Mouse (Mus musculus): ENCODE data around the gene Prss45. TPM values are rescaled to one million over a fixed set of nuclear protein-coding genes. Genes with fewer than 3 reads are reported as not detected.

Gene Prss45
- total and polyA plus RNA-seq, 3 experiments, result not detected

DNA sequence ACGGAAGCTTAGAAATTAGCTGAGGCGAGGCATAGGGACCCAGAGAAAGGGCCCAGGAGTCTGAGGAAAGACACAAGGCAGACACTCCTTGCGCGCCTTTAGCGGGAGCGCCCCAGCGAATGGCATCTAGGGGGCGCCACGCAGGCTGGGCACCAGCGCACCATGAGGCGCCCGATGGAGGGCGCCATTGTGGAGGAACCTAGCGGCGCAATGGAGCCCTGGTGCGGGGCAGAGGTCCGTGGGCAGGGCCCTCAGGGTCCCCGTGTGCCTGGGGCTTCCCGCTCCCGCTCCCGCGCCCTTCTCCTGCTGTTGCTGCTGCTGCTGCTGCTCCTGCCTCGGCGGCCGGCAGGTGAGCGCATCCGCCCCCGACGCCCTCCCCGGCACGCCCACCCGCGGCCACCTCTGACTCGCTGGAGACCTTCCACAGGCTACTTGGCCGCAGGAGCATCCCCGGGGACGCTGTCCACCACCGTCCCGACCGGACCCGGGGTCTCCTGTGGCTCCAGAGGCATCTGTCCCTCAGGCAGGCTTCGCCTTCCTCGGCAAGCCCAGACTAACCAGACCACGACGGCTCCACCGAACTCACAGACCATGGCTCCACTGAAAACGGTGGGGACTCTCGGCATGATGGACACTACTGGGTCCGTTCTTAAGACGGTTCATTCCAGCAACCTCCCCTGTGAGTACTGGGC is 23.5 kb downstream of the Prss45 start, which contains the start of gene Prss50:
Gene Prss50, plus strand, starts transcription at position 187 of the 692 bp plus-strand sequence.
- H3K27me3 ChIP-seq (ENCODE audit: control insufficient read depth in 1 of 2, insufficient read depth in 2 of 2, low read length in 2 of 2), result no peaks in the 10 kb centered on the region
- H3K9ac ChIP-seq (ENCODE audit: control insufficient read depth, low read depth, low read length, poor library complexity, severe bottlenecking), result no peak within 1 kb of the TSS
- H3K27ac ChIP-seq (ENCODE audit: control insufficient read depth, low read depth, low read length), result no peak within 1 kb of the TSS
- H3K9me3 ChIP-seq (replicated peaks; ENCODE audit: insufficient read depth, low read length), result no peaks in the 10 kb centered on the region
- no peaks in the 10 kb centered on the region for H3K79me2 ChIP-seq (ENCODE audit: control insufficient read depth, insufficient read depth, low read length, poor library complexity)
- no peak for TF ChIP-seq USF2 (IDR thresholded peaks at IDR 0.05; ENCODE audit: borderline replicate concordance in 1 of 2, insufficient read depth in 1 of 2, low read depth in 1 of 2, low read length in 2 of 2)
- 0 out of 6 replicates have a peak, but pooled peaks of 1 of the 3 experiments have one; percentile 1 for TF ChIP-seq CTCF (IDR thresholded peaks at IDR 0.05 in 2 of 3, conservative IDR thresholded peaks at IDR 0.05 in 1 of 3; ENCODE audit: control insufficient read depth in 1 of 3, insufficient read depth in 1 of 3, low read depth in 2 of 3, low read length in 3 of 3, poor library complexity in 1 of 3, severe bottlenecking in 1 of 3)
- no peak within 1 kb of the TSS for H3K4me3 ChIP-seq (ENCODE audit: control insufficient read depth in 1 of 2, insufficient read depth in 1 of 2, low read depth in 2 of 2, low read length in 2 of 2)
- no peaks in the 10 kb centered on the region for H3K36me3 ChIP-seq (ENCODE audit: control insufficient read depth in 1 of 2, insufficient read depth in 2 of 2, low read length in 2 of 2)
- DNase-seq (ENCODE audit: low read depth, low spot score), result no peak
- H3K4me1 ChIP-seq (ENCODE audit: control insufficient read depth in 1 of 2, insufficient read depth in 2 of 2, low read length in 2 of 2), result no peaks in the 10 kb centered on the region

DNA sequence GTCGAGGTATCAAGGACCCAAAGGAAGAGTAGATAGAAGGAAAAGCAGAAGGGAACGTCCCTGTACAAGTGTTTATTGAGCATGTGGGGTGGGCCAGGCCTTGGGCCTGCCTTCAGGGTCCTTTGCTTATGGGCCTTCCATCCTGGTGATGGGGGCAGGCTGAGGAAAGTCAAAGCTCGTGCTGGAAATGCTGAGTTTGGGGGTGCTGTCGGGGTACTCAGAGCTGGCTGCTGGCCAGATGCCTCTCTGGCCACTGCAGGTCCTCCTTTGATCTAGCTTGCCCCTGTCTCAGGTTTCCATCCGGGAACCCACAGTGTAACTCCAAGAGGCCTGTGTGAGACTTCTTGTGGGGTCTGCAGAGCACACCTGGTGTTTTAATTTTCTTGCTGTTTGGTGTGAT is 24.1 kb downstream of the Prss45 start:
- Histone ChIP-seq H3K4me3 (ENCODE audit: control insufficient read depth in 1 of 2, insufficient read depth in 1 of 2, low read depth in 2 of 2, low read length in 2 of 2) (no peak overlapping the region), H3K9me3 (replicated peaks; ENCODE audit: insufficient read depth, low read length) (no peaks in the 10 kb centered on the region), H3K9ac (ENCODE audit: control insufficient read depth, low read depth, low read length, poor library complexity, severe bottlenecking) (no peak overlapping the region), H3K27me3 (ENCODE audit: control insufficient read depth in 1 of 2, insufficient read depth in 2 of 2, low read length in 2 of 2) (no peaks in the 10 kb centered on the region), H3K79me2 (ENCODE audit: control insufficient read depth, insufficient read depth, low read length, poor library complexity) (no peaks in the 10 kb centered on the region), H3K36me3 (ENCODE audit: control insufficient read depth in 1 of 2, insufficient read depth in 2 of 2, low read length in 2 of 2) (no peaks in the 10 kb centered on the region), H3K4me1 (ENCODE audit: control insufficient read depth in 1 of 2, insufficient read depth in 2 of 2, low read length in 2 of 2) (no peaks in the 10 kb centered on the region), H3K27ac (ENCODE audit: control insufficient read depth, low read depth, low read length) (no peak overlapping the region)
- DNase-seq (ENCODE audit: low read depth, low spot score), result no peak
- no peak for TF ChIP-seq RCOR1 (IDR thresholded peaks at IDR 0.05; ENCODE audit: low read depth, low read length)
- TF ChIP-seq POLR2A (IDR thresholded peaks at IDR 0.05; ENCODE audit: control insufficient read depth in 1 of 2, insufficient read depth in 1 of 2, low read depth in 1 of 2, low read length in 2 of 2, poor library complexity in 1 of 2), result no peak

DNA sequence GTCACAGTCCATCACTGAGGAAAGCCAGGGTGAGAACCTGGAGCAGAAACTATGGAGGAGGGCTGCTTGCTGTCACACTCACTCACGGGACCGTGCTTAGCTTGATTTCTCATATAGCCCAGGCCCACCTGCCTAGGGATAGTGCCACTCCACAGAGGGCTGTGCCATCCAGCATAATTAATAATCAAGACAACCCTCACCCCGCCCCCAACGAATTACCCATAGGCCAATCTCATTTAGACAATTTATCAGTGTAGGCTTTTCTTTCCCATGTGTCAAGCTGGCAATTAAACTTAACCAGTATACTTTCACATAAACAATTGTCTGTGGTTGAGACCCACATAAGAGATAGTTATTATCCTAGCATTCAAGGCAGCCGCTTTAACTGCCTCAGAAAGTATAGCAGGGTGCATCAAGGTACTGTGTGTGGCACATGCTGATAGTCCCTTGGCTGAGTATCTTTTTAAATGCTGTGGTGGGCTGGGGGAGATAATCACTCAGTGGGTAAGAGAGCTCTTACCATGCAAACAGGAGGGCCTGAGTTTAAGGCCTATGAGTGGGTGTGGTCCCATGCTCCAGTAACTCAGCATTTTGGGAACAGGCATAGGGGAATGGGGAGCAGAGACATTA is 24.7 kb downstream of the Prss45 start:
- H3K79me2 ChIP-seq (ENCODE audit: control insufficient read depth, insufficient read depth, low read length, poor library complexity), result no peaks in the 10 kb centered on the region
- H3K27me3 ChIP-seq (ENCODE audit: control insufficient read depth in 1 of 2, insufficient read depth in 2 of 2, low read length in 2 of 2), result no peaks in the 10 kb centered on the region
- H3K4me1 ChIP-seq (ENCODE audit: control insufficient read depth in 1 of 2, insufficient read depth in 2 of 2, low read length in 2 of 2), result no peaks in the 10 kb centered on the region
- H3K9ac ChIP-seq (ENCODE audit: control insufficient read depth, low read depth, low read length, poor library complexity, severe bottlenecking), result no peak overlapping the region
- no peaks in the 10 kb centered on the region for H3K36me3 ChIP-seq (ENCODE audit: control insufficient read depth in 1 of 2, insufficient read depth in 2 of 2, low read length in 2 of 2)
- DNase-seq (ENCODE audit: low read depth, low spot score), result no peak
- H3K9me3 ChIP-seq (replicated peaks; ENCODE audit: insufficient read depth, low read length), result no peaks in the 10 kb centered on the region
- no peak overlapping the region for H3K4me3 ChIP-seq (ENCODE audit: control insufficient read depth in 1 of 2, insufficient read depth in 1 of 2, low read depth in 2 of 2, low read length in 2 of 2)
- no peak overlapping the region for H3K27ac ChIP-seq (ENCODE audit: control insufficient read depth, low read depth, low read length)
- TF ChIP-seq ELF1 (IDR thresholded peaks at IDR 0.05; ENCODE audit: low read depth, low read length) (no peak), MAX (IDR thresholded peaks at IDR 0.05; ENCODE audit: low read length) (no peak), RCOR1 (IDR thresholded peaks at IDR 0.05; ENCODE audit: low read depth, low read length) (no peak), ZMIZ1 (IDR thresholded peaks at IDR 0.05; ENCODE audit: low read depth, low read length) (no peak), CTCF (IDR thresholded peaks at IDR 0.05 in 2 of 3, conservative IDR thresholded peaks at IDR 0.05 in 1 of 3; ENCODE audit: control insufficient read depth in 1 of 3, insufficient read depth in 1 of 3, low read depth in 2 of 3, low read length in 3 of 3, poor library complexity in 1 of 3, severe bottlenecking in 1 of 3) (no peak), MEF2A (IDR thresholded peaks at IDR 0.05; ENCODE audit: extremely low read depth, insufficient replicate concordance, low read depth, low read length, poor library complexity, severe bottlenecking) (no peak), RAD21 (IDR thresholded peaks at IDR 0.05; ENCODE audit: low read depth, low read length) (no peak), POLR2AphosphoS5 (IDR thresholded peaks at IDR 0.05; ENCODE audit: borderline replicate concordance, low read depth, low read length) (no peak), POLR2A (IDR thresholded peaks at IDR 0.05; ENCODE audit: control insufficient read depth in 1 of 2, insufficient read depth in 1 of 2, low read depth in 1 of 2, low read length in 2 of 2, poor library complexity in 1 of 2) (no peak), TCF12 (IDR thresholded peaks at IDR 0.05; ENCODE audit: low read depth, low read length) (peak; percentile 41; the same call in 1 of the 2 replicates), GATA1 (IDR thresholded peaks at IDR 0.05; ENCODE audit: low read depth, low read length) (no peak), ETS1 (IDR thresholded peaks at IDR 0.05; ENCODE audit: low read depth, low read length) (0 out of 2 replicates have a peak, but pooled peaks have one; percentile 17), ZKSCAN1 (IDR thresholded peaks at IDR 0.05; ENCODE audit: low read depth, low read length) (no peak), SIN3A (IDR thresholded peaks at IDR 0.05; ENCODE audit: low read length) (no peak), EP300 (IDR thresholded peaks at IDR 0.05; ENCODE audit: low read depth in 1 of 2, low read length in 2 of 2) (peak in 1 of 2 experiments; percentile 46; a peak in 1 of 4 replicates), BHLHE40 (IDR thresholded peaks at IDR 0.05; ENCODE audit: borderline replicate concordance, low read depth, low read length) (no peak), POLR2AphosphoS2 (IDR thresholded peaks at IDR 0.05; ENCODE audit: low read length) (no peak), NRF1 (IDR thresholded peaks at IDR 0.05; ENCODE audit: insufficient read depth, low read depth, low read length, poor library complexity, severe bottlenecking) (no peak), ZNF384 (IDR thresholded peaks at IDR 0.05; ENCODE audit: low read depth, low read length) (no peak), JUND (IDR thresholded peaks at IDR 0.05; ENCODE audit: low read depth, low read length) (no peak), CHD2 (IDR thresholded peaks at IDR 0.05; ENCODE audit: low read length) (no peak)

All from MEL (cell line).